Mouse (Mus musculus): ENCODE measurements at regions not wholly inside any gene's neighbourhood (a gene's known extent, or its start where the extent isn't known, plus 50 kb on each side); places are given as distances from the start of the nearest gene placed in this dataset.

- CTCF ChIA-PET: no interaction called here
Observed at GRCm38 (mm10) chr14:48055861-48056260, 64.8 kb upstream of the Peli2 start.

- CTCF ChIA-PET: no interaction called here
Observed at GRCm38 (mm10) chr14:48058234-48058868, 62.3 kb upstream of the Peli2 start.

GRCm38 (mm10) chr14:48059664-48060455 lies 60.8 kb upstream of the Peli2 start:
- CTCF ChIA-PET: no interaction called here

- CTCF ChIA-PET: no interaction called here
Observed at GRCm38 (mm10) chr14:48068641-48069040, 52.0 kb upstream of the Peli2 start.
